Mouse (Mus musculus) stomach, postnatal 0 days (tissue): Measurements from ENCODE around the gene Bmp8a. TPM values are rescaled to one million over a fixed set of nuclear protein-coding genes. Genes with fewer than 3 reads are reported as not detected.
"Not testable (repeated sequence)": the region's sequence is repeated elsewhere in the genome, so short reads cannot be mapped to it uniquely, and the experiment has no call there.

Experiments used
- ATAC-seq: fragments of 200-750 bp; cut with Nextera tagmentation; 2 replicates; pipeline ENCODE4 v1.8.0; 2017; ENCODE audit not compliant: low FRiP score, low TSS enrichment
- DNase-seq: peaks from one replicate; pipeline ENCODE4 v3.0.0-alpha.2; 2016; ENCODE audit warnings: low spot score
- H3K27ac ChIP-seq: fragments of 300-500 bp; sonication (generic); replicated peaks from 2 replicates; pipeline ENCODE4 v1.5.1; 2014; ENCODE audit warnings: mild to moderate bottlenecking, control low read depth
- H3K27me3 ChIP-seq: fragments of 300-500 bp; sonication (generic); 2 replicates; pipeline ENCODE4 v1.6.1; 2014; ENCODE audit warnings: low read length; ENCODE audit not compliant: control insufficient read depth, insufficient read depth
- H3K36me3 ChIP-seq: fragments of 300-500 bp; sonication (generic); 2 replicates; pipeline ENCODE4 v1.6.1; 2014; ENCODE audit warnings: low read length, mixed read lengths; ENCODE audit not compliant: control insufficient read depth, insufficient read depth
- H3K4me1 ChIP-seq: fragments of 300-500 bp; sonication (generic); replicated peaks from 2 replicates; pipeline ENCODE4 v1.6.1; 2014; ENCODE audit warnings: antibody characterized with exemption; ENCODE audit not compliant: control insufficient read depth, insufficient read depth
- H3K4me2 ChIP-seq: fragments of 300-500 bp; sonication (generic); replicated peaks from 2 replicates; pipeline ENCODE4 v1.6.1; 2014; ENCODE audit warnings: low read depth, mild to moderate bottlenecking, control low read depth, moderate library complexity
- H3K4me3 ChIP-seq: fragments of 300-500 bp; sonication (generic); 2 replicates; pipeline ENCODE4 v1.5.1; 2014; ENCODE audit warnings: low read depth, low read length, control low read depth
- H3K9ac ChIP-seq: fragments of 300-500 bp; sonication (generic); 2 replicates; pipeline ENCODE4 v1.6.1; 2014; ENCODE audit warnings: mild to moderate bottlenecking, low read length, control low read depth, mixed read lengths
- H3K9me3 ChIP-seq: fragments of 300-500 bp; sonication (generic); 2 replicates; pipeline ENCODE4 v1.6.1; 2016; ENCODE audit warnings: low read length; ENCODE audit not compliant: control insufficient read depth
- CTCF ChIP-seq: IDR thresholded peaks from 2 replicates; pipeline ENCODE4 v1.5.1; 2016; ENCODE audit warnings: antibody characterized with exemption, low read depth, mild to moderate bottlenecking, moderate library complexity
- EP300 ChIP-seq: optimal IDR thresholded peaks from 2 replicates; pipeline ENCODE3; 2016; ENCODE audit warnings: antibody characterized with exemption
- WGBS: fragments of 180-500 bp; shearing (Covaris S2); extraction: QIAGEN DNeasy Blood & Tissue Kit; methylation state at CpG from one replicate; pipeline ENCODE4 v1.1.7; 2014; 5-methylcytosine and 5-hydroxymethylcytosine counted together
- polyA plus RNA-seq: library from polyadenylated mRNA; unstranded; fragments of >200 nt; fragmentation: Nextera tagmentation; extraction: Ambion mirVana; gene quantifications from 2 replicates; pipeline ENCODE4 v1.2.1, GENCODE M21; 2015

Gene Bmp8a
- polyA plus RNA-seq, 1 experiment from 2014 or later, result 0.97 TPM

- H3K27me3 ChIP-seq, result no peaks in the 10 kb centered on the region
- no peak overlapping the region for H3K4me2 ChIP-seq
- no peaks in the 10 kb centered on the region for H3K9me3 ChIP-seq
- no peak overlapping the region for H3K4me3 ChIP-seq
- H3K27ac ChIP-seq, result no peak overlapping the region
- no peaks in the 10 kb centered on the region for H3K4me1 ChIP-seq
- ATAC-seq, result no peak
- TF ChIP-seq EP300, result no peak
- no peak for TF ChIP-seq CTCF
- H3K9ac ChIP-seq, result no peak overlapping the region
- 83% methylated on average over 10 of the region's 10 CpGs for WGBS
- peaks cover 39% of the 10 kb centered on the region for H3K36me3 ChIP-seq
- no peak for DNase-seq
These were observed 10.3 kb upstream of the Bmp8a start for GRCm38 (mm10) chr4:123353271-123353877.

GRCm38 (mm10) chr4:123343471-123343789, 378 bp upstream of the Bmp8a start:
- 0 out of 2 replicates have a peak overlapping the region, but pooled peaks have one; percentile 5 for H3K9ac ChIP-seq
- H3K4me1 ChIP-seq, result no peaks in the 10 kb centered on the region; the same call in 1 of the 2 replicates
- no peaks in the 10 kb centered on the region for H3K36me3 ChIP-seq
- H3K4me3 ChIP-seq, result peak overlapping the region; percentile 48
- 5% methylated on average over 6 of the region's 6 CpGs for WGBS
- ATAC-seq (peak; percentile 75), DNase-seq (no peak)
- peak overlapping the region; percentile 58 for H3K27ac ChIP-seq
- H3K4me2 ChIP-seq, result peak overlapping the region; percentile 89
- no peaks in the 10 kb centered on the region for H3K9me3 ChIP-seq
- H3K27me3 ChIP-seq, result no peaks in the 10 kb centered on the region
- TF ChIP-seq CTCF (no peak), EP300 (no peak)

GRCm38 (mm10) chr4:123342091-123342641, 886 bp downstream of the Bmp8a start:
- H3K27ac ChIP-seq, result no peak overlapping the region
- H3K4me3 ChIP-seq, result peak overlapping the region; percentile 48
- H3K27me3 ChIP-seq, result no peaks in the 10 kb centered on the region
- 3% methylated on average over 42 of the region's 43 CpGs for WGBS
- ATAC-seq (peak; percentile 27; the same call in 1 of the 2 replicates), DNase-seq (peak; percentile 33)
- no peak for TF ChIP-seq EP300
- no peak; the same call in 1 of the 2 replicates for TF ChIP-seq CTCF
- H3K4me1 ChIP-seq, result no peaks in the 10 kb centered on the region; the same call in 1 of the 2 replicates
- no peak overlapping the region for H3K9ac ChIP-seq
- H3K9me3 ChIP-seq, result no peaks in the 10 kb centered on the region
- H3K4me2 ChIP-seq, result peak overlapping the region; percentile 89
- H3K36me3 ChIP-seq, result no peaks in the 10 kb centered on the region

- Histone ChIP-seq H3K27me3 (no peaks in the 10 kb centered on the region), H3K4me1 (no peaks in the 10 kb centered on the region; the same call in 1 of the 2 replicates), H3K4me3 (no peak overlapping the region), H3K9ac (no peak overlapping the region), H3K27ac (no peak overlapping the region), H3K4me2 (no peak overlapping the region), H3K36me3 (no peaks in the 10 kb centered on the region), H3K9me3 (no peaks in the 10 kb centered on the region)
- DNase-seq (no peak), ATAC-seq (no peak)
- 68% methylated on average over 5 of the region's 5 CpGs for WGBS
- no peak for TF ChIP-seq EP300
- TF ChIP-seq CTCF, result no peak
These were observed 2.8 kb downstream of the Bmp8a start for GRCm38 (mm10) chr4:123340232-123340631.

- Histone ChIP-seq H3K9ac (no peak overlapping the region), H3K9me3 (no peaks in the 10 kb centered on the region), H3K4me1 (no peaks in the 10 kb centered on the region; the same call in 1 of the 2 replicates), H3K4me3 (no peak overlapping the region), H3K4me2 (no peak overlapping the region), H3K27me3 (no peaks in the 10 kb centered on the region), H3K36me3 (no peaks in the 10 kb centered on the region), H3K27ac (no peak overlapping the region)
- 61% methylated on average over 4 of the region's 4 CpGs for WGBS
- DNase-seq, result no peak
- ATAC-seq, result no peak
- no peak for TF ChIP-seq CTCF
- no peak for TF ChIP-seq EP300
These were observed 5.4 kb downstream of the Bmp8a start for GRCm38 (mm10) chr4:123337693-123338092.

GRCm38 (mm10) chr4:123335796-123336585, 7.1 kb downstream of the Bmp8a start:
- Histone ChIP-seq H3K4me1 (no peaks in the 10 kb centered on the region), H3K4me2 (no peak overlapping the region), H3K27ac (no peak overlapping the region), H3K4me3 (no peak overlapping the region), H3K27me3 (no peaks in the 10 kb centered on the region), H3K9me3 (no peaks in the 10 kb centered on the region), H3K36me3 (no peaks in the 10 kb centered on the region), H3K9ac (no peak overlapping the region)
- 60% methylated on average over 14 of the region's 14 CpGs for WGBS
- peak; percentile 27; the same call in 1 of the 2 replicates for TF ChIP-seq CTCF
- no peak for TF ChIP-seq EP300
- no peak for DNase-seq
- 0 out of 2 replicates have a peak, but pooled peaks have one; percentile 38 for ATAC-seq

- not testable (repeated sequence) for H3K4me2 ChIP-seq, H3K27ac ChIP-seq, ATAC-seq, H3K36me3 ChIP-seq, H3K9me3 ChIP-seq, H3K9ac ChIP-seq, H3K4me3 ChIP-seq, DNase-seq, H3K27me3 ChIP-seq, H3K4me1 ChIP-seq
- WGBS, result 75% methylated on average over 10 of the region's 10 CpGs
These were observed 7.8 kb downstream of the Bmp8a start for GRCm38 (mm10) chr4:123335244-123335643.
